Mouse (Mus musculus): ENCODE measurements at regions not wholly inside any gene's neighbourhood (a gene's known extent, or its start where the extent isn't known, plus 50 kb on each side); places are given as distances from the start of the nearest gene placed in this dataset.

DNA sequence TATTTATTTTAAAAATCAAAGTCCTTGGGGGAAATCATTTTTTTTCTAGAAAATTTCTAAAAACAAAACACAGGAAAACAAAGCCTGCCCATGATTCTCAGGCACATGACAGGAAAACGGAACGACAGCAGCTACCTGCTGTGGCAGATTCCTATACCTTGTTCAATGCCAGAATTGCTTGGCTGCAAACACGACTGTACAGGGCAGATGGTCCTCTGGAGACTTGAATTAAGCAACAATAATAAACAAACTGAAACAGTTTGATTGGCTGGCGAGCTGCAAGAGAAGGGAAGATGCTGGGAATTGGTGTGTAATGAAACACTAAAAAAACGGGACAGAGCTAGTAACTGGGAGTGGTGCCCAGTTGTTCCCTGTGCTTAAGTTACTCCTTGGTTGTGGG is 280.1 kb downstream of the Slc4a3 start:
- no peak for ATAC-seq (replicated peaks; ENCODE audit: poor library complexity)

DNA sequence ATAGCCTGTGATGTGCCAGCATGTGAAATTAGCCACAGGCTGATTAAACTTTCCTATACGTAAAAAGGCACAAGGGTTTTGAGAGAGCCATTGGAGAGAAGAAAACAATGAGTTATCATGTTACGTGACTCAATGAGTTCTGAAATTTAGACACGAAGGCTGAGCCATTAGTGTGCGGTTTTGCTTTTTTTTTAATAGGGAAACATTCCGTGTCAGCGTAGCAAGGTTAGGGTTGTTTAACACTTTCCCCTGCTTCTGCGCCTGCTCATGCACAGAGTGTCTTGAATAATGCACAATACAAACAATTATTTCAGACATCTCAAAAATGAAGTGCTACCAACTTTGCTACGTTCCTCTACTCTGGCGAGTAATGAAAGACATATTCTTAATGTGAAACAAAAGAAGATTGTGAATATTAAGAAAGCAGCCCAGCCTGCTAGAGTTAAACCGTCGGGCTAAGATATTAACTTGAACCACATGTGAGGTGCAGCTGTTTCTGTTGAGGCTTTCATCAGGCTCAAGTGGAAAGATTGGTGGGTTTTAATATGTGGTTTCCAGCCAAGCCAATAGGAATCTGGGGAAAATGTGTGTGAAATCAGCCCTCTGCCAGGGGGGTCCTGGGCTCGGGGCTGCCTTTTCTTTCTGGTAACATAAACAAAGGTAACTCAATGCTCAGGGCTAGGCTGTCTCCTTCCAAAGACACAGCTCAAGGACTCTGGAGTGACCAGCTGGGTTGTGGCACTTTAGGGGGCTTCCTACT is 287.2 kb downstream of the Slc4a3 start:
- ATAC-seq (replicated peaks; ENCODE audit: poor library complexity), result no peak

DNA sequence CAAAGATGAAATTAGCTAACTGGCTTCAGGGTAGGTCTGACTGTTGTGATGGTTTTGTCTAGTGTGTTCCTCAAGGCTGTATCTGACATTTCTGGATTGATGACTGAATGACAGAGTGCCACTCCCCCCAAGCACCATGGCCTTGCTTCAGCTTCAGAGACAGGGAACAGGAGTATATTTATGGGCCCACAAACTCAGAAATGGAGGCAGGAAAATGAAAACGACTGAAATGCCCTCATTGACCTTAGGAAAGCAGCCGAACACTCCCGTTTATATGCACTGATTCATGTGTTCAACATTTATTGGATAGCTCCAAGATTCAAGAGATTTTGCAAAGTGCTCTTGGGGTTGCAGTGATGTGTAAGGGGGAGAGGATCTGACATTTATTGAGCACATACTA is 288.3 kb downstream of the Slc4a3 start:
- ATAC-seq (replicated peaks; ENCODE audit: poor library complexity), result no peak

DNA sequence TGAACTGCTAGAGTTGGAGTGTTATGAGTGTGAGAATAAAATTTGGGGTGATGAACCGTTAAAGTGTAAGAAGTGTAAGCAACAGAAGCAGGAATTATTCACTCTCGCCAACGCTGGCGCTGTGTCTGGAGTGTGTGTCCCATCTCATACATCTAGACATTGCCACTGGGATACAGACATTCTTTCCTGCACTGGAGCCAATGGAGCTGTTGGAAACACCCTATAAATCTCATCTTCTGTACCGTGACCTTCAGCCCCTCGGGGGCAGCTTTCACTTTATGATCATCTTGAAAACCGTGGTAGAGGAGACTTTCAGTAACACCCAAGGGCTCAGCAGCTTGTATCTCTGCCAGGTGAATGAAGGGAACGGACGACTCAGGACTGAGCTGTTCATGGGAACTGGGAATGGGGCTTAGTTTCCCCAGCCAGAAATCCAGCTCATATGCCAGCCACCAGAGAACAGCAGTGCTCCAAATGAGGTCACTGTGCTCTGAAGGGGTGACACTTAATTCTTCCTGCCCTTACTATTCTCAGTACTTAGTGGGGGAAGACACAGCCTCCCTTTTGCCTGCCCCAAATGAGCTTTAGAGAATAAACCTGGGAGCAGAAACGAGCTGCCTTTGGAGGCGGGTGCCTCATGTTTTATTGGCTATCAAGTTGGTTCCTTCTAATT is 293.6 kb downstream of the Slc4a3 start:
- ATAC-seq (replicated peaks; ENCODE audit: poor library complexity), result no peak

DNA sequence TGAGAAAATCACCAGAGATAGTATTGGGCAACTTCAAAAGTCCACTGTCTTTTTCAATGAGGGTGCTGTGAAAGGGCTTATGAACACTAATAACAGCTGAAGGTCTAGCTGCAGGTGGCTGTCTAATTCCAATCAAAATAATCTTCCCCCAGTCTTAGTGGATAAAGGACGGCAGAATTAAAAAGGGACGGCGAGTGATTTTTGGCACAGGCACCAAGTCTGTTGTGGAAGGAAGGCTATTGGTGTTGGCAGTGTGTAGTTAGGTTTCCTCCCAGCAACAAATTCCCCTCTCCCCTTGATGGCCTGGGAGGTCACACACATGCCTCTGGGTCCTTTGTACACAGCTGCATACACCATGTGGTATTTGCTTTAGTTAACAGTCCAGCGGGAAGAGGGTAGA is 296.3 kb downstream of the Slc4a3 start:
- ATAC-seq (replicated peaks; ENCODE audit: poor library complexity), result no peak

DNA sequence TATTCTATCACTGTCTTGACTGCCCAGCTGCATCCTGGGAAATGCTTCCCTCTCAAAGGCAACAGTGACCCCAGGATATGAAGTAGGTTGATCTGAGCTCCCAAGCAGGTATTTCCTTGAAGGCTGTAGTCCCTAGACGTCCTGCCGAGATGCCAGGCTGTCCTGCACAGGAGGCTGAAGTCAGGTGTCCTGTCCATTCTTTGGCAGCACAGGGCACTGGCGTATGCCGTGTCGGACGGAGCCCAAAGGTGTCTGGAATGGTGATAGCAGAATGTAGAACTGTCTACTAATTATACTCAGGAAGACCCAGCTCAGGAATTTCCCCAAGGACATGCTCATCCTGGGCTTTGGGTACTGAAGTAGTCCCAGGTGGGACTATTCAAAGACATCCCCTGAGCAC is 297.3 kb downstream of the Slc4a3 start:
- ATAC-seq (replicated peaks; ENCODE audit: poor library complexity), result no peak

DNA sequence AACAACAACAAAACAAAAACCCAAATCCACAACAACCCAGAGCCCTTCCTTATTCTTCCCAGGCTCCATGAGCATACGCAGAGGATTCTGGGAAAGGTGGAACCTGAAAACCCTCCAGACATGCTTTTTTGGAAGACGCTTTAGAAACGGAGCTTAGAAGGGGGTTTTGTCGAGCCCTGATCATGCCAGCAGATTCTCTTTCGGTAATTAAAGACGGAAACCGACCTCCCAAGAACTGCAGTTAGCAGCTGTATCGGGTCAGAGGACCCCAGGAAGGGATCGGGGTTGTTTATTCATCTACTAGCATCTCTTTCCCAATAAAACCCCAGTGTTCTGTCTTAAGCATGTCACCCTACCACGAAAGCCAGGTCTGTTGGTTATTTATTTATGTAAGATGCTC is 298.1 kb downstream of the Slc4a3 start:
- no peak for ATAC-seq (replicated peaks; ENCODE audit: poor library complexity)

DNA sequence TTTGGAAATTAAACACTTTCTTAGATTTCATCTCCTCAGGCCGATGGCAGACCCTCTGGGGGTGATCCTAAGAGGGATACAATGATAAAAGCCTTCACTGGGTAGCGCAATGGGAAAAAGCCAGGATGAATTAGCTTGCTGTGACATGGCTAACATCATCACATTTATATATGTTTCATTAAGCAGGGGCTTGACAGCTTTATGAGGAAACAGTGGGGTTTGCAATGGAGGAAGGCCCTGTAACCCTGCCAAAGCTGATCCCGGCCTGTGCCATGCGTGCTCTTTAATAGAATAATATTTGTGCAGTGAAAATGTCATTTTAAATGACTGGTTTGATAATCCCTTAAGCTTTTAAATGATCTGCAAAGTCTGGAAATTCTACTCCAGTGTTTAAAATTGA is 298.5 kb downstream of the Slc4a3 start:
- no peak for ATAC-seq (replicated peaks; ENCODE audit: poor library complexity)

DNA sequence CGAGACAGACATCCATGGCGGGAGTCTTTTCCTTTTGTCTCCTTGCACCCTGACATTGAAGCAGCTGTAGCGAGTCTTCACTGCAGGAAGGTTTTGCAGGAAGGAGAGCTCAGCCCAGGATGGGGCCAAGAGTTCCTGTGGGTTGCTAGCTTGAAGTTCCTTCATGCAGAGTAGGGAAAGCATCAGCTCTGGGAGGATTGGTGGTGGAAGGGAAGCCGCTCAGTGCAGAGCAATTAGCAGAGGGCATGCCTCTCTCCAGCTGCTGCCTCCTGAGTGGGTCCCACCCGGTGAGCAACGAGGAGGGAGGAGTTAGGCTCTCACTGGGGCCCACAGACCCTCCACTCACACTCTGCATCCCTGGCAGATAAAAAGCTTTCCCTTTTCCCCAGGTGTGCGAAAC is 298.9 kb downstream of the Slc4a3 start:
- ATAC-seq (replicated peaks; ENCODE audit: poor library complexity), result no peak

DNA sequence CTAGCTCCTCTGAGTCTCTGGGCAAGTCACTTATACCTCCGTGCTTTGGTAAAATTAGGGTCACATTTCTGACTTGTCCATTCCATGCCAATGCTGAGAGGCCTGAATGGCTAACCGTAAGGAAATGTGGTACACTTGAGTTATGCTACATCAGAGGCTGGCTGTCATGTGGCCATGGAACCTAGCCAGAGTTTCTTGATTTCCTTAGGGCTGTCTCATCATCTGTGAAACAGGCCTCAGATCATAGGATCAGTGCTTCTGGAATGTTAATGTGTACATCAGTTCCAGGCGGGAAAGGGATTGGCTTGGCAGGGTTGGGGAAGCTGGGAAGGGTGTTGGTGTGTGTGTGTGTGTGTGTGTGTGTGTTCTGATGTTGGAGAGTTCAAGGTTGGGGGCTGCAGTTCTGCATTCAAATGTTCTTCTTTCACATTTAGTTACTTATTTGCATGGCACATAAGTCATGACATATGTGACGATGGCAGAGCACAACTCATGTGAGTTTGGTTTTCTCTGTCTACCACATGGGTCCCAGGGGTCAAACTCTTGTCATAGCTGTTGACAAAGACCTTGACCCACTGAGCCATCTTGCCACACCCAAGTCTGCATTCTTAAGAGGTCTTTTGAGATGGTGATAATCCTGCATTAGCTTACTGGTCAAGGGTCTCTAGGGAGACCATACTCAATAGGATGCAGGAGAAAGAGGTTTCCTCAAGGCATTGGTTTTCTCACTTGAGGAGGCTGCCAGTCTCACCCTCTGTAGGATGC is 299.9 kb downstream of the Slc4a3 start:
- no peak for ATAC-seq (replicated peaks; ENCODE audit: poor library complexity)

DNA sequence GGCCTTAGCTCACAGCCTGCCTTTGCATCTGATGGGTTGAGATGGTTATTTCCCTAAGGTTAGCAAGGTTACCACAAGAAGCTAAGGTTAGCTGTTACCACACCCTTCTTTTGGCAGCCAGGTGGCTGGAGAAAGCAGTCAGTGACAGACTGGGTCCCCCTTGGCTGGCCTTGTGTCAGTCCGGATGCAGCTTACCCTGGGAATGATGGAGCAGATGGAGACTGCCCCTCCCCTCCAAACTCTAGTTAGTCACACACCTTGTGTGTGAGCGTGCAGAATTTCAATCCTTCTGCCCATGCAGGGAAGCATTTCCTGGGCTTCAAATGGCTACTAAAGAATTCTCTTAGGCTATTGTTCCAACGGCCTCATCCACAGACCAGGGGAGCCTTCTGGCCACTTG is 301.6 kb downstream of the Slc4a3 start:
- ATAC-seq (replicated peaks; ENCODE audit: poor library complexity), result no peak

DNA sequence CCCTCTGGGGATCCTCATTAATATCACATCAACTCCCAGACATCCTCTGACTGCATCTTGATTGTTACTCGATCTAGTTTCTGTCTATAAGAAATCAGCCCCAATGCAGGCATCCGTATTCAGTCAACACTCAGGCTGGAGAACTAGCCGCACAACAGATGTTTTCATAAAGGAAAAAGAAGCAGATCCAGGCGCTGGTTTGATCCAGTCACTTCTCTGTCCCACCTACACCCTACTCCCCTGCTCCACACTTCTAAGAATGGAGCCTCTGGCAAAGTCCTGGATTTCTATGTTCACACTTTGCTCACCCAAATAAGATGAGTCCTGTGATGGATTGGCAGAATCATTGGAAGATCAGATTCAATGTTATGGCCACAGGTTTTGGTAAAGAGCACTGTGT is 302.4 kb downstream of the Slc4a3 start:
- no peak for ATAC-seq (replicated peaks; ENCODE audit: poor library complexity)

DNA sequence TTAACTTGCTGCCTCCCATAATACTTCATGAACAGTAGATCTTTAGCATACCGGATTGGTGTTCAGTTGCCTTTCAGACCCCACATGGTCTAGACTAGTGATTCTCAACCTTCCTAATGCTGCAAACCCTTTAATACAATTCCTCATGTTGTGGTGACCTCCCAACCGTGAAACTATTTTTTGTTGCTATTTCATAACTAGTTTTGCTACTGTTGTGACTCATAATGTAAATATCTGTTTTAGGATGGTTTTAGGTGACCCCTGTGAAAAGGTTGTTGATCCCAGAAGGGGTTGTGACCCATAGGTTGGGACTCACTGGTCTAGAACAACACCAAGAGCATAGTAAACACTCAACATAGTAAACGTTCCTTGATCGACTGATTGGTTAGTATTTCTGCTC is 304.1 kb downstream of the Slc4a3 start:
- no peak for ATAC-seq (replicated peaks; ENCODE audit: poor library complexity)

DNA sequence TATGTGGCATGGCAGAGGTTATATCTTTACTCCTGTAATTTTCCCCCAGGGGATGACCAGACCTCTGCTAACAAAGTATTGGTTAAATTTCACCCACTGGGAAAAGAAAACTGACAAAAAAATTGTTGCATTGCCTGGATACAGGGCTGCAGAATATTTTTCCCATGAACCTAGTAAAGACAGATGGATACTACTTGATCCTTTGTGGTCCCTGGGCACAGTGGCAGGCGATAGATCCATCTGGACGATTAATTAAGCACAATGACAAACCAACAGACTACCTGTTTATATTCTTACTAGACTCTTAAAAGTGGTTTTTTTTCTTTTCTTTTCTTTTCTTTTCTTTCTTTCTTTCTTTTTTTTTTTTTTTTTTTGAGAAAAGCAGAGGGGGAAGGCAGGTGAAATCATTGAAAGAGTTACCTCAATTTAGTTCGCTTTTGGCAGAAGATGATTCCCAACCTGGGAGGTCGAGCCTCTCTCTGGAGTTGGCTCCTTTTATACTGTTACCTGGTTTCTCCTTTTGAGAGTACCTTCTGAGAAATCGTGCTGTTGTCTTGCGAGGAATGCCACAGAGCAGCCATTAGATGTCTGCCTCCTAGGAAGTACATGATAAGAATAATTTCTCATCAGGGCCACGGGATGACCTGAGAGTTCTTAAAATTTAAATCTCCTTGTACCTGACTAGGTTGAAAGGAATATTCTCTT is 312.6 kb downstream of the Slc4a3 start:
- no peak for ATAC-seq (replicated peaks; ENCODE audit: poor library complexity)

DNA sequence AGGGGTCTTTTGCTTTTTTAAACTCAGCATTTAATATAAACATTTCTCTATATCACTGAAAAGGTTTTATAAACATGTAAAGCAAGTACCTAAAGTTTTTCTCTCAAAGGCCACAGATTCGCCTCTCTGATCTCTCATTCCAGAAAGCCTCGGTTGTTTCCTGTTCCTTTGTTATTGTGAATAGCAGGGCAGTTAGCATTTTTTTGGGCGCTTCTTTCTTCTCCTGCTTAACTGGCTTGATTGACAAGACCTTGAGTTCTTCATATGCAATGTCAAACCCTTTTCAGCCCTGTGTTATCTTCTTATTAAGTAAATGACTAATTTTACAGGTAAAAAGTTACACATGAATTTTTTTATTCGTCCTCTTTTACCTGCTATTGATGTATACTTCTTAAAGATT is 316.7 kb downstream of the Slc4a3 start:
- no peak for ATAC-seq (replicated peaks; ENCODE audit: poor library complexity)

DNA sequence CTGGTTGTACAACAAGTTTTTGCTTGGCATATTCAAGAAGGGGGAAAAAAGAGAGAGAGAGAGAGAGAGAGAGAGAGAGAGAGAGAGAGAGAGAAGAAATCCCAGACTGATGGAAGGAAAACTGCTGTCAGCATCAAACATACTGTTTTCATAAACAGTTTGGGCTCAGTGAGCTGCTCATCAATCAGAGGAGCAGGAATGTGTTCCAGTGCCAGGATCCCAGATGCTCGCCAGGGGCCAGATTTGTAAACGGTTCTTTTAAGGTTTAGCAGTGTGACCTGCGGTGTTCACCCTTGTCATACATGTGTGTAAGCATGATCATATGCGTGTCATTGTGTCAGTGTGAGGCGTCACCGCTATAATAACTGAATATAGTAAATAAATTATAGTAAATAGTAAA is 320.5 kb downstream of the Slc4a3 start:
- no peak for ATAC-seq (replicated peaks; ENCODE audit: poor library complexity)

DNA sequence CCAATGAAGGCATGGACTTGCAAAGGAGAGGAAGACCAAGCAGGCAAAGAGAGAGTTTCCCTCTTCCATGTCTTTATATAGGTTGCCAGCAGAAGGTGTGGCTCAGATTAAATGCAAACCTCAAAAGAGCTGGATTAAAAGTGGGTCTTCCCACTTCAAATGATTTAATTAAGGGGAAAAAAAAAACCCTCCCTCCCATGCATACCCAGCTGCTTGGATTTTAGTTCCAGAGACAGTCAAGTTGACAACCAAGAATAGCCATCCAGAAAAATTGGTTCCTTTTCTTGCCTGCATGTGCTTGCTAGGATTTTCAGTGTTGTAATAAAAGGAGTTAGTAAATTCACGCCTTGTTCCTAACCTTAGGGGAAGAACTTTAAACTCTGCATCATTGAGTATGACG is 323.3 kb downstream of the Slc4a3 start:
- no peak for ATAC-seq (replicated peaks; ENCODE audit: poor library complexity)

DNA sequence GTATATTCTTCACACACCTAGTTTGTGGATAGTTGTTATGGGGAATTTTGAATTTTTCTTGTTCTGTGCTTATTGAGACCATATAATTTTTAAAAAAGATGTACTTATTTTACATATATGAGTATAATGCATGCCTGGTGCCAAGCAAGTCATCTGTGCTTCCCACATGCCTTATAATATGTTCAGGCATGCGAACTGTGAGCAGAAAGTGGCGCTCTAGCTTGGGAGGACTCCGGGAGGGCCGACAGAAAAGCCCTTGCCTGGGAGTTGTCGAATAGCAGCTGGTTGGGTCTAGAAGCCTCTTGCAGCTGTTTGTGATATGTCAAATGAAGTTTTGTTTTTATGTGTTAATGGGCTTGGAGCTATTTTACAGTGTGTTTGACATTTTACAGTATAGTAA is 323.8 kb downstream of the Slc4a3 start:
- no peak for ATAC-seq (replicated peaks; ENCODE audit: poor library complexity)

DNA sequence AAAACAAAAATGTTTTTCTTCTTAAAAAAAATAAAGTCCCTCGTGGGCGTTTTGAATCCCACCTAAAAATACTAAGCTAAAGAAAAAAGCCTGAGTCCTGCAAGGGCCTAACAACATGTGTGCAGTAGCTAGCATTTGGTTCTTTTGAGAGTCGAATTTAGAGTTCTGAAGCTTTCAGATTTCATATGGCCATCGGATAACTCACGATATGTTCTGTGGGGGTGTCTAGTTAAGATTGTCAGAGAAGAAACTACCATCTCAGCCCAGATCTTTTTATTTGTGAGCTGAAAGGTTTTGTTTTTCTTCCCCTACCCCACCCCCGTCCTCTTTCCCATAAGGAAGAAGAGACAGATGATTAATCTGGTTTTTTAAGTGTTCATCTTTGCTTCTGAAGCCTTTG is 327.8 kb downstream of the Slc4a3 start:
- no peak for ATAC-seq (replicated peaks; ENCODE audit: poor library complexity)

DNA sequence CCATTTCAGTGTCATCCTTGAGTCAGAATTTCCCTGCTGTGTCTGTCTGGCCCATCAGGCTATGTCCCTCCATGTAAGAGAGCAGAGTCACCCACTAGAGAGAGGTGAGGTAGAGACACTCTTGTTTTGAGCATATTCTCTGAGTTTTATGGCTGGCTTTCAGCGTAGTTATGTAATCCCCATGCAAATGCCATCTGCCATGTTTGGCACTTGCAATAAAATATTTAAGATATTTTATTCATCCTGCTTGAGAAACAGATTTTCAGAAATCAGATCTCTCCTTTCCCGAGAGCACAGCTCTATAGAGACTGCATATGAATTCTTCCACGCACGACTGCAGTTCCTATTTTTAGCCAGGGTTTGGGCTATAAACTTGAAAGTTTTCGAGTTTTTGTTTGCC is 331.1 kb downstream of the Slc4a3 start:
- no peak for ATAC-seq (replicated peaks; ENCODE audit: poor library complexity)

DNA sequence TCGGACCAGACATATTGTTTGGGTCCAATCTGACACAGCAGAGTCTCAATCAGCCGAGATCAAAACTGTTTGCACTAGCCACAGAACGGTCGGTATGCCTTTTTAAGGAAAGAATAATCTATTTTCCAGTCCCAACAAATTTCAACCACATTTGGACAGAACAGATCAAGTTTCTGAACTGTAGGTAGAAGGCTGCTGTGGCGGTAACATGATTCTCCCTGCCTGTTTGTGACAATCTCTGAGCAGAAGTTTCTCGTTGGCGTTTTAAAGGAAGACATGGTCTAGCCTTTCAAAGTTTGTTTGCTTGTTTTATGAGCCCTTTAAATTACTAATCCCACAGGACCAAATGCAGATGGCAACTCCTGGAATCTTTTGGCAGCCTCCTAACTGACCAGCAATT is 339.6 kb downstream of the Slc4a3 start:
- no peak for ATAC-seq (replicated peaks; ENCODE audit: poor library complexity)

Data from megakaryocyte progenitor cell, adult 5-6 weeks (primary cell).